In genomic region chr10:38848884-38849499, GRCm38 (mm10) we compare ENCODE assay signal across 8 mouse cellular contexts. TPM values are rescaled to one million over a fixed set of nuclear protein-coding genes. Genes with fewer than 3 reads are reported as not detected.
DNase-seq lines count a peak whose midpoint lies in the region; ATAC-seq and TF ChIP-seq lines count a peak whose summit lies in the region.
"Had no signal": no experiment of that assay in that cellular context is flagged by ENCODE, and none has a peak within 500 bp of the region (broad histone marks: within the 10 kb centered on the region; RNA-seq: fewer than 3 reads in every experiment).

No protein-coding gene starts in this region.

- H3K9ac ChIP-seq in ES-E14 (ENCODE audit: insufficient read depth, low read depth, low read length, poor library complexity, severe bottlenecking): no peak overlapping the region
- H3K9ac ChIP-seq in embryonic facial prominence, embryonic 11.5 days (replicated peaks; ENCODE audit: low read length): no peak overlapping the region
- H3K9ac ChIP-seq: lung, embryonic 15.5 days had no signal

- H3K4me2 ChIP-seq in embryonic facial prominence, embryonic 11.5 days (ENCODE audit: low read depth, low read length): no peak overlapping the region
- H3K4me2 ChIP-seq: lung, embryonic 15.5 days had no signal

- no peaks in the 10 kb centered on the region for H3K36me3 ChIP-seq in ES-E14 (ENCODE audit: control insufficient read depth, insufficient read depth, low read length, poor library complexity, severe bottlenecking)
- no peaks in the 10 kb centered on the region for H3K36me3 ChIP-seq in embryonic facial prominence, embryonic 11.5 days (replicated peaks; ENCODE audit: control insufficient read depth, insufficient read depth, low read depth, low read length)
- no peaks in the 10 kb centered on the region for H3K36me3 ChIP-seq in heart, embryonic 10.5 days
- H3K36me3 ChIP-seq: lung, embryonic 15.5 days had no signal

- ATAC-seq in embryonic facial prominence, embryonic 11.5 days (replicated peaks; ENCODE audit: insufficient number of reproducible peaks, low FRiP score, low TSS enrichment, low read depth): no peak

- 18% methylated on average over 8 of the region's 8 CpGs for WGBS in embryonic facial prominence, embryonic 11.5 days
- 27% methylated on average over 8 of the region's 8 CpGs for WGBS in heart, embryonic 10.5 days

- DNase-seq in ES-E14 (ENCODE audit: low read depth, low spot score): peak; percentile 36
- DNase-seq in adrenal gland, postnatal 25 days: peak; percentile 67
- DNase-seq in embryonic facial prominence, embryonic 11.5 days (ENCODE audit: low spot score): peak; percentile 89
- peak; percentile 77 for DNase-seq in heart, embryonic 10.5 days (ENCODE audit: low spot score)
- DNase-seq in layer of hippocampus, postnatal 36 days: peak; percentile 55 to 66
- peak; percentile 60 for DNase-seq in mesoderm, embryonic 11.5 days (ENCODE audit: low read depth, low spot score)
- DNase-seq in spleen, adult 12 weeks (ENCODE audit: low spot score): peak; percentile 5

- no peaks in the 10 kb centered on the region for H3K4me1 ChIP-seq in ES-E14 (ENCODE audit: control insufficient read depth in 2 of 2, insufficient read depth in 2 of 2, low read length in 2 of 2, poor library complexity in 1 of 2)
- no peaks in the 10 kb centered on the region for H3K4me1 ChIP-seq in embryonic facial prominence, embryonic 11.5 days (ENCODE audit: control insufficient read depth, insufficient read depth, low read length)
- no peaks in the 10 kb centered on the region for H3K4me1 ChIP-seq in heart, embryonic 10.5 days
- H3K4me1 ChIP-seq: lung, embryonic 15.5 days had no signal

- in situ Hi-C loops in ES-E14 (cut with MboI; ENCODE audit: low sequenced_read_pairs in 2 of 2, unreplicated experiment in 2 of 2): no loop called here

- no peaks in the 10 kb centered on the region for H3K27me3 ChIP-seq in embryonic facial prominence, embryonic 11.5 days (ENCODE audit: control insufficient read depth, insufficient read depth, low read length)
- H3K27me3 ChIP-seq in heart, embryonic 10.5 days (ENCODE audit: insufficient read depth, poor library complexity, severe bottlenecking): 0 out of 2 replicates have a peak, but pooled peaks cover 5% of the 10 kb centered on the region
- H3K27me3 ChIP-seq: lung, embryonic 15.5 days had no signal

- H3K27ac ChIP-seq in ES-E14 (ENCODE audit: insufficient read depth, low read depth, low read length, poor library complexity, severe bottlenecking): no peak overlapping the region
- H3K27ac ChIP-seq in embryonic facial prominence, embryonic 11.5 days (replicated peaks; ENCODE audit: low read depth, low read length): no peak overlapping the region
- H3K27ac ChIP-seq in heart, embryonic 10.5 days: no peak overlapping the region
- H3K27ac ChIP-seq: lung, embryonic 15.5 days had no signal

- H3K4me3 ChIP-seq in ES-E14 (ENCODE audit: insufficient read depth in 1 of 2, low read depth in 1 of 2, low read length in 2 of 2, poor library complexity in 1 of 2, severe bottlenecking in 1 of 2): no peak overlapping the region
- no peak overlapping the region for H3K4me3 ChIP-seq in embryonic facial prominence, embryonic 11.5 days (ENCODE audit: low read depth, low read length)
- no peak overlapping the region for H3K4me3 ChIP-seq in heart, embryonic 10.5 days
- H3K4me3 ChIP-seq: lung, embryonic 15.5 days had no signal

- no peaks in the 10 kb centered on the region for H3K9me3 ChIP-seq in ES-E14 (ENCODE audit: control insufficient read depth, insufficient read depth, low read depth, low read length)
- H3K9me3 ChIP-seq in embryonic facial prominence, embryonic 11.5 days (replicated peaks; ENCODE audit: control insufficient read depth, low read length): no peaks in the 10 kb centered on the region
- H3K9me3 ChIP-seq in heart, embryonic 10.5 days: no peaks in the 10 kb centered on the region
- H3K9me3 ChIP-seq: lung, embryonic 15.5 days had no signal

TF ChIP-seq in ES-E14, 5 proteins besides CTCF, POLR2A, EP300 and RAD21:
- TF ChIP-seq CHD2 (IDR thresholded peaks at IDR 0.05; ENCODE audit: low read depth, low read length) (no peak), HCFC1 (IDR thresholded peaks at IDR 0.05; ENCODE audit: borderline replicate concordance, insufficient read depth, low read length) (no peak), ZC3H11A (IDR thresholded peaks at IDR 0.05; ENCODE audit: borderline replicate concordance, low read depth, low read length) (peak; percentile 65; the same call in 1 of the 2 replicates), ZNF384 (IDR thresholded peaks at IDR 0.05; ENCODE audit: low read depth, low read length) (no peak), MAFK (IDR thresholded peaks at IDR 0.05; ENCODE audit: insufficient read depth, low read depth, low read length) (no peak)

RNA-seq across cellular contexts. Expression of gene Rfpl4b, which starts 27.4 kb away (rescaled TPM):
- total RNA-seq in ES-E14 (2012; rRNA removed): 0.31 TPM in 1 of 2 replicates, not detected in the other
- total RNA-seq in adrenal gland, postnatal 25 days (2021): not detected in 2 replicates
- polyA plus RNA-seq in embryonic facial prominence, embryonic 11.5 days (2014; fragmentation: Nextera tagmentation; extraction: Ambion mirVana): 0.21 TPM in 1 of 2 replicates, not detected in the other
- polyA plus RNA-seq in heart, embryonic 10.5 days (2016; fragmentation: Nextera tagmentation; extraction: Ambion mirVana): not detected in 2 replicates
- total RNA-seq in layer of hippocampus, postnatal 36 days (2021): not detected
- polyA plus RNA-seq: lung, embryonic 15.5 days had no signal

Comparison
In these comparisons a context has a peak if more than half of its experiments do, and no peak if none do; other contexts are left out.
1. DNase-seq: peak in every context shown above with its lines; median percentile 89 in embryonic facial prominence, embryonic 11.5 days; 77 in heart, embryonic 10.5 days; 67 in adrenal gland, postnatal 25 days; 60 in layer of hippocampus, postnatal 36 days; 60 in mesoderm, embryonic 11.5 days; 36 in ES-E14; 5 in spleen, adult 12 weeks.